Mouse (Mus musculus) gastrocnemius, postnatal 4 days (tissue): Measurements from ENCODE around the gene Inafm2. TPM values are rescaled to one million over a fixed set of nuclear protein-coding genes. Genes with fewer than 3 reads are reported as not detected.
A peak's percentile ranks its signal among the peaks of the same experiment; 100 is the strongest.

Experiments used
- DNase-seq, 2 experiments: peaks; one replicate each; pipeline ENCODE4 v3.0.0; 2021 to 2022; ENCODE audit warnings: low spot score in 2 of 2, mixed read lengths in 2 of 2
- total RNA-seq, 2 experiments: library from RNA; stranded (reverse); gene quantifications; 2 replicates each; pipeline ENCODE4 v1.2.3; 2021

Gene Inafm2
- total RNA-seq, 2 experiments from 2014 or later = 9.5 to 11.5 TPM

GRCm38 (mm10) chr2:118752792-118753108, 7.2 kb downstream of the Inafm2 start:
- DNase-seq = no peak

GRCm38 (mm10) chr2:118754143-118754542, 8.6 kb downstream of the Inafm2 start:
- DNase-seq = no peak

- DNase-seq = no peak
These were observed 9.8 kb downstream of the Inafm2 start for GRCm38 (mm10) chr2:118755407-118755806.

- DNase-seq = no peak
These were observed 10.5 kb downstream of the Inafm2 start for GRCm38 (mm10) chr2:118756103-118756502.

- no peak for DNase-seq
These were observed 14.3 kb downstream of the Inafm2 start for GRCm38 (mm10) chr2:118759828-118760227.

GRCm38 (mm10) chr2:118760311-118761025, 14.9 kb downstream of the Inafm2 start:
- no peak for DNase-seq

GRCm38 (mm10) chr2:118761358-118761757, 15.8 kb downstream of the Inafm2 start:
- no peak for DNase-seq

GRCm38 (mm10) chr2:118761906-118762783, 16.6 kb downstream of the Inafm2 start, which contains the start of gene Ccdc9b:
Ccdc9b (minus strand) TSS chr2:118762661.
- peak; percentile 67 to 90 for DNase-seq

- no peak for DNase-seq
These were observed 17.2 kb downstream of the Inafm2 start for GRCm38 (mm10) chr2:118762784-118763148.

- no peak for DNase-seq
These were observed 17.9 kb downstream of the Inafm2 start for GRCm38 (mm10) chr2:118763469-118763868.

GRCm38 (mm10) chr2:118764094-118764831, 18.7 kb downstream of the Inafm2 start:
- DNase-seq = no peak

GRCm38 (mm10) chr2:118764875-118765274, 19.3 kb downstream of the Inafm2 start:
- no peak for DNase-seq

- DNase-seq = no peak
These were observed 20.8 kb downstream of the Inafm2 start for GRCm38 (mm10) chr2:118766041-118767033.

- DNase-seq = no peak
These were observed 26.8 kb downstream of the Inafm2 start, which contains the start of gene Phgr1 for GRCm38 (mm10) chr2:118772158-118772874. Phgr1 (plus strand) TSS chr2:118772769.

GRCm38 (mm10) chr2:118774536-118774935, 29.0 kb downstream of the Inafm2 start:
- DNase-seq = no peak

GRCm38 (mm10) chr2:118775396-118775795, 29.8 kb downstream of the Inafm2 start:
- no peak for DNase-seq

GRCm38 (mm10) chr2:118775846-118776245, 30.3 kb downstream of the Inafm2 start:
- DNase-seq = no peak

- no peak for DNase-seq
These were observed 30.7 kb downstream of the Inafm2 start for GRCm38 (mm10) chr2:118776295-118776694.

- no peak for DNase-seq
These were observed 32.9 kb downstream of the Inafm2 start for GRCm38 (mm10) chr2:118778418-118778817.

GRCm38 (mm10) chr2:118779065-118779464, 33.5 kb downstream of the Inafm2 start:
- DNase-seq = no peak
